Mouse (Mus musculus) limb, embryonic 12.5 days (tissue): ENCODE measurements around the gene Gm37419. TPM values are rescaled to one million over a fixed set of nuclear protein-coding genes. Genes with fewer than 3 reads are reported as not detected.
A peak's percentile ranks its signal among the peaks of the same experiment; 100 is the strongest.

ENCODE experiments used
- ATAC-seq: fragments of 200-750 bp; cut with Nextera tagmentation; 2 replicates; pipeline ENCODE4 v1.8.0; 2017; ENCODE audit warnings: low read depth, moderate TSS enrichment; ENCODE audit not compliant: insufficient number of reproducible peaks, insufficient read depth, low FRiP score, low TSS enrichment
- H3K27ac ChIP-seq: fragments of 300-500 bp; sonication (generic); 2 replicates; pipeline ENCODE4 v1.5.1; 2016; ENCODE audit warnings: mild to moderate bottlenecking, moderate library complexity
- H3K27me3 ChIP-seq: fragments of 300-500 bp; sonication (generic); 2 replicates; pipeline ENCODE4 v1.6.1; 2016; ENCODE audit warnings: mild to moderate bottlenecking, moderate library complexity
- H3K36me3 ChIP-seq: fragments of 300-500 bp; sonication (generic); 2 replicates; pipeline ENCODE4 v1.6.1; 2016; ENCODE audit warnings: mild to moderate bottlenecking, moderate library complexity
- H3K4me1 ChIP-seq: fragments of 300-500 bp; sonication (generic); replicated peaks from 2 replicates; pipeline ENCODE4 v1.6.1; 2016
- H3K4me2 ChIP-seq: fragments of 300-500 bp; sonication (generic); 2 replicates; pipeline ENCODE4 v1.6.1; 2016; ENCODE audit warnings: mild to moderate bottlenecking, moderate library complexity
- H3K4me3 ChIP-seq: fragments of 300-500 bp; sonication (generic); replicated peaks from 2 replicates; pipeline ENCODE4 v1.5.1; 2016; ENCODE audit warnings: mild to moderate bottlenecking
- H3K9ac ChIP-seq: fragments of 300-500 bp; sonication (generic); replicated peaks from 2 replicates; pipeline ENCODE4 v1.6.1; 2016; ENCODE audit warnings: mild to moderate bottlenecking, moderate library complexity
- H3K9me3 ChIP-seq: fragments of 300-500 bp; sonication (generic); 2 replicates; pipeline ENCODE4 v1.6.1; 2016; ENCODE audit warnings: mild to moderate bottlenecking, moderate library complexity
- WGBS: fragments of 180-500 bp; shearing (Covaris S2); methylation state at CpG from one replicate; pipeline ENCODE4 v1.1.7; 2016; 5-methylcytosine and 5-hydroxymethylcytosine counted together
- polyA plus RNA-seq: library from polyadenylated mRNA; unstranded; fragments of >200 nt; fragmentation: Nextera tagmentation; extraction: Ambion mirVana; gene quantifications from 2 replicates; pipeline ENCODE4 v1.2.1, GENCODE M21; 2016

The Gm37419 gene
- polyA plus RNA-seq, 1 experiment from 2014 or later = not detected

- no peak for ATAC-seq
- Histone ChIP-seq H3K4me1 (peaks cover 51% of the 10 kb centered on the region), H3K9me3 (no peaks in the 10 kb centered on the region), H3K27me3 (peaks cover 41% of the 10 kb centered on the region), H3K36me3 (no peaks in the 10 kb centered on the region), H3K27ac (peak overlapping the region; percentile 75), H3K4me2 (peak overlapping the region; percentile 93), H3K9ac (peak overlapping the region; percentile 79), H3K4me3 (peak overlapping the region; percentile 71)
- WGBS = 2% methylated on average over 54 of the region's 64 CpGs
Measured at GRCm38 (mm10) chr16:23987341-23988156, 733 bp upstream of the Gm37419 start.

- H3K36me3 ChIP-seq = no peaks in the 10 kb centered on the region
- H3K4me3 ChIP-seq = peak overlapping the region; percentile 71
- H3K9ac ChIP-seq = peak overlapping the region; percentile 79
- H3K9me3 ChIP-seq = no peaks in the 10 kb centered on the region
- H3K4me2 ChIP-seq = peak overlapping the region; percentile 93
- peak overlapping the region; percentile 98 for H3K27ac ChIP-seq
- H3K27me3 ChIP-seq = peaks cover 38% of the 10 kb centered on the region
- WGBS = under 1% methylated on average over 13 of the region's 13 CpGs
- H3K4me1 ChIP-seq = peaks cover 46% of the 10 kb centered on the region
- ATAC-seq = no peak
Measured at GRCm38 (mm10) chr16:23988157-23988465, 171 bp upstream of the Gm37419 start.

GRCm38 (mm10) chr16:23989209-23990160, 1.2 kb downstream of the Gm37419 start:
- peak overlapping the region; percentile 71 for H3K4me3 ChIP-seq
- H3K9me3 ChIP-seq = no peaks in the 10 kb centered on the region
- no peak for ATAC-seq
- peak overlapping the region; percentile 78; the same call in 1 of the 2 replicates for H3K9ac ChIP-seq
- H3K27ac ChIP-seq = peak overlapping the region; percentile 98
- peak overlapping the region; percentile 93 for H3K4me2 ChIP-seq
- H3K27me3 ChIP-seq = peaks cover 25% of the 10 kb centered on the region
- H3K36me3 ChIP-seq = no peaks in the 10 kb centered on the region
- 3% methylated on average over 25 of the region's 25 CpGs for WGBS
- peaks cover 45% of the 10 kb centered on the region for H3K4me1 ChIP-seq

GRCm38 (mm10) chr16:23990161-23990970, 2.1 kb downstream of the Gm37419 start:
- H3K4me2 ChIP-seq = peak overlapping the region; percentile 93
- H3K27me3 ChIP-seq = peaks cover 18% of the 10 kb centered on the region
- peaks cover 37% of the 10 kb centered on the region for H3K4me1 ChIP-seq
- H3K9ac ChIP-seq = peak overlapping the region; percentile 78; the same call in 1 of the 2 replicates
- no peaks in the 10 kb centered on the region for H3K9me3 ChIP-seq
- peak overlapping the region; percentile 71 for H3K4me3 ChIP-seq
- H3K27ac ChIP-seq = no peak overlapping the region
- ATAC-seq = no peak
- 35% methylated on average over 11 of the region's 11 CpGs for WGBS
- H3K36me3 ChIP-seq = no peaks in the 10 kb centered on the region

- H3K27ac ChIP-seq = no peak overlapping the region
- H3K36me3 ChIP-seq = no peaks in the 10 kb centered on the region
- ATAC-seq = no peak
- WGBS = 2% methylated on average over 4 of the region's 4 CpGs
- no peak overlapping the region for H3K4me2 ChIP-seq
- no peak overlapping the region for H3K9ac ChIP-seq
- H3K4me3 ChIP-seq = no peak overlapping the region
- no peaks in the 10 kb centered on the region for H3K9me3 ChIP-seq
- H3K4me1 ChIP-seq = peaks cover 32% of the 10 kb centered on the region
- peaks cover 12% of the 10 kb centered on the region for H3K27me3 ChIP-seq
Measured at GRCm38 (mm10) chr16:23991170-23991569, 2.9 kb downstream of the Gm37419 start.

GRCm38 (mm10) chr16:23991846-23992580, 3.7 kb downstream of the Gm37419 start:
- Histone ChIP-seq H3K4me3 (no peak overlapping the region), H3K4me2 (no peak overlapping the region), H3K36me3 (no peaks in the 10 kb centered on the region), H3K4me1 (peaks cover 27% of the 10 kb centered on the region), H3K9ac (no peak overlapping the region), H3K27me3 (peaks cover 4% of the 10 kb centered on the region; the same call in 1 of the 2 replicates), H3K27ac (no peak overlapping the region), H3K9me3 (no peaks in the 10 kb centered on the region)
- WGBS = 88% methylated on average over 14 of the region's 14 CpGs
- no peak for ATAC-seq

GRCm38 (mm10) chr16:23993351-23994321, 5.4 kb downstream of the Gm37419 start:
- H3K27ac ChIP-seq = no peak overlapping the region

GRCm38 (mm10) chr16:23996342-23996741, 8.1 kb downstream of the Gm37419 start:
- Histone ChIP-seq H3K4me1 (peaks cover 12% of the 10 kb centered on the region), H3K9ac (no peak overlapping the region), H3K4me3 (no peak overlapping the region), H3K9me3 (no peaks in the 10 kb centered on the region), H3K27ac (no peak overlapping the region), H3K27me3 (no peaks in the 10 kb centered on the region), H3K36me3 (no peaks in the 10 kb centered on the region), H3K4me2 (no peak overlapping the region)
- 86% methylated on average over 7 of the region's 7 CpGs for WGBS
- ATAC-seq = no peak

More at GRCm38 (mm10) chr16:23993351-23994321, 5.4 kb downstream of the Gm37419 start:
- H3K36me3 ChIP-seq = no peaks in the 10 kb centered on the region
- H3K4me1 ChIP-seq = peaks cover 25% of the 10 kb centered on the region
- H3K9ac ChIP-seq = no peak overlapping the region
- H3K27me3 ChIP-seq = 0 out of 2 replicates have a peak, but pooled peaks cover 3% of the 10 kb centered on the region
- peak overlapping the region; percentile 3 for H3K4me2 ChIP-seq
- H3K4me3 ChIP-seq = no peak overlapping the region
- no peaks in the 10 kb centered on the region for H3K9me3 ChIP-seq
- ATAC-seq = no peak
- WGBS = 41% methylated on average over 17 of the region's 17 CpGs

GRCm38 (mm10) chr16:23997228-23997627, 8.9 kb downstream of the Gm37419 start:
- ATAC-seq = no peak
- WGBS = 85% methylated on average over 3 of the region's 3 CpGs

More at GRCm38 (mm10) chr16:23997228-23997627, 8.9 kb downstream of the Gm37419 start:
- H3K27ac ChIP-seq = no peak overlapping the region
- H3K4me3 ChIP-seq = no peak overlapping the region
- no peaks in the 10 kb centered on the region for H3K36me3 ChIP-seq
- no peaks in the 10 kb centered on the region for H3K27me3 ChIP-seq
- H3K9me3 ChIP-seq = no peaks in the 10 kb centered on the region
- peaks cover 9% of the 10 kb centered on the region for H3K4me1 ChIP-seq
- H3K4me2 ChIP-seq = no peak overlapping the region
- no peak overlapping the region for H3K9ac ChIP-seq
